Mouse (Mus musculus) bone marrow macrophage, adult 2 months (primary cell): ENCODE results near the gene Gm45618.

Experiments used
- CTCF ChIP-seq: IDR thresholded peaks from 2 replicates; pipeline ENCODE4 v1.5.1; 2012; ENCODE audit warnings: low read depth, mild to moderate bottlenecking, low read length, moderate library complexity
- POLR2A ChIP-seq: IDR thresholded peaks from 2 replicates; pipeline ENCODE4 v1.6.1; 2012; ENCODE audit warnings: mild to moderate bottlenecking, low read depth, low read length, borderline replicate concordance

GRCm38 (mm10) chr7:142095183-142095931 lies 25.2 kb downstream of the Gm45618 start, which contains the start of gene Dusp8:
- TF ChIP-seq CTCF: no peak
- TF ChIP-seq POLR2A: no peak
